Mouse (Mus musculus): ENCODE data around the gene Ninl. TPM values are rescaled to one million over a fixed set of nuclear protein-coding genes. Genes with fewer than 3 reads are reported as not detected.

Gene Ninl
- total and polyA plus RNA-seq, 3 experiments = 3.6 to 7.5 (median 5.6) TPM

- Histone ChIP-seq H3K4me3 (ENCODE audit: low read depth, low read length) (no peak overlapping the region), H3K4me1 (ENCODE audit: insufficient read depth, low read depth, low read length) (peaks cover 4% of the 10 kb centered on the region), H3K36me3 (replicated peaks) (peaks cover 66% of the 10 kb centered on the region), H3K9me3 (replicated peaks) (no peaks in the 10 kb centered on the region), H3K27me3 (ENCODE audit: insufficient read depth, low read length) (no peaks in the 10 kb centered on the region)
- ATAC-seq (ENCODE audit: extremely low read depth, insufficient number of reproducible peaks, low FRiP score, poor library complexity, severe bottlenecking) (no peak), DNase-seq (ENCODE audit: low spot score) (no peak)
- TF ChIP-seq GATA2 (IDR thresholded peaks at IDR 0.05; ENCODE audit: borderline replicate concordance, low read depth, low read length) = no peak
- TF ChIP-seq CTCF (IDR thresholded peaks at IDR 0.05; ENCODE audit: low read depth, low read length) = no peak
- TF ChIP-seq POLR2AphosphoS5 (IDR thresholded peaks at IDR 0.05; ENCODE audit: insufficient replicate concordance, low read depth, low read length) = no peak
- no peak for TF ChIP-seq TAL1 (conservative IDR thresholded peaks at IDR 0.05; ENCODE audit: low read depth, low read length)
- TF ChIP-seq GATA1 (IDR thresholded peaks at IDR 0.05; ENCODE audit: borderline replicate concordance, low read length) = no peak
Measured at GRCm38 (mm10) chr2:150923505-150923904, 115.7 kb downstream of the Ninl start.

- no peak for ATAC-seq (ENCODE audit: extremely low read depth, insufficient number of reproducible peaks, low FRiP score, poor library complexity, severe bottlenecking)
- H3K36me3 ChIP-seq (replicated peaks) = peaks cover 69% of the 10 kb centered on the region
- TF ChIP-seq CTCF (IDR thresholded peaks at IDR 0.05; ENCODE audit: low read depth, low read length) (no peak), GATA2 (IDR thresholded peaks at IDR 0.05; ENCODE audit: borderline replicate concordance, low read depth, low read length) (no peak), TAL1 (conservative IDR thresholded peaks at IDR 0.05; ENCODE audit: low read depth, low read length) (no peak), POLR2AphosphoS5 (IDR thresholded peaks at IDR 0.05; ENCODE audit: insufficient replicate concordance, low read depth, low read length) (no peak), GATA1 (IDR thresholded peaks at IDR 0.05; ENCODE audit: borderline replicate concordance, low read length) (no peak)
- no peak overlapping the region for H3K4me3 ChIP-seq (ENCODE audit: low read depth, low read length)
- DNase-seq (ENCODE audit: low spot score) = no peak
- H3K9me3 ChIP-seq (replicated peaks) = no peaks in the 10 kb centered on the region
- H3K4me1 ChIP-seq (ENCODE audit: insufficient read depth, low read depth, low read length) = peaks cover 5% of the 10 kb centered on the region
- H3K27me3 ChIP-seq (ENCODE audit: insufficient read depth, low read length) = no peaks in the 10 kb centered on the region
Measured at GRCm38 (mm10) chr2:150923026-150923425, 116.2 kb downstream of the Ninl start.

GRCm38 (mm10) chr2:150922165-150922564, 117.0 kb downstream of the Ninl start:
- TF ChIP-seq POLR2AphosphoS5 (IDR thresholded peaks at IDR 0.05; ENCODE audit: insufficient replicate concordance, low read depth, low read length) = no peak
- TF ChIP-seq TAL1 (conservative IDR thresholded peaks at IDR 0.05; ENCODE audit: low read depth, low read length) = no peak
- no peak for TF ChIP-seq GATA2 (IDR thresholded peaks at IDR 0.05; ENCODE audit: borderline replicate concordance, low read depth, low read length)
- no peak for TF ChIP-seq GATA1 (IDR thresholded peaks at IDR 0.05; ENCODE audit: borderline replicate concordance, low read length)
- TF ChIP-seq CTCF (IDR thresholded peaks at IDR 0.05; ENCODE audit: low read depth, low read length) = no peak
- Histone ChIP-seq H3K4me3 (ENCODE audit: low read depth, low read length) (no peak overlapping the region), H3K4me1 (ENCODE audit: insufficient read depth, low read depth, low read length) (peaks cover 5% of the 10 kb centered on the region), H3K27me3 (ENCODE audit: insufficient read depth, low read length) (no peaks in the 10 kb centered on the region), H3K36me3 (replicated peaks) (peaks cover 68% of the 10 kb centered on the region), H3K9me3 (replicated peaks) (no peaks in the 10 kb centered on the region)
- DNase-seq (ENCODE audit: low spot score) = no peak
- ATAC-seq (ENCODE audit: extremely low read depth, insufficient number of reproducible peaks, low FRiP score, poor library complexity, severe bottlenecking) = no peak

- DNase-seq (ENCODE audit: low spot score) (no peak), ATAC-seq (ENCODE audit: extremely low read depth, insufficient number of reproducible peaks, low FRiP score, poor library complexity, severe bottlenecking) (no peak)
- TF ChIP-seq GATA2 (IDR thresholded peaks at IDR 0.05; ENCODE audit: borderline replicate concordance, low read depth, low read length) (no peak), CTCF (IDR thresholded peaks at IDR 0.05; ENCODE audit: low read depth, low read length) (no peak), GATA1 (IDR thresholded peaks at IDR 0.05; ENCODE audit: borderline replicate concordance, low read length) (no peak), TAL1 (conservative IDR thresholded peaks at IDR 0.05; ENCODE audit: low read depth, low read length) (no peak), POLR2AphosphoS5 (IDR thresholded peaks at IDR 0.05; ENCODE audit: insufficient replicate concordance, low read depth, low read length) (no peak)
- Histone ChIP-seq H3K9me3 (replicated peaks) (no peaks in the 10 kb centered on the region), H3K27me3 (ENCODE audit: insufficient read depth, low read length) (no peaks in the 10 kb centered on the region), H3K4me3 (ENCODE audit: low read depth, low read length) (no peak overlapping the region), H3K36me3 (replicated peaks) (peaks cover 68% of the 10 kb centered on the region), H3K4me1 (ENCODE audit: insufficient read depth, low read depth, low read length) (peaks cover 5% of the 10 kb centered on the region)
Measured at GRCm38 (mm10) chr2:150921697-150922096, 117.5 kb downstream of the Ninl start.

GRCm38 (mm10) chr2:150920543-150920942, 118.6 kb downstream of the Ninl start:
- no peak for DNase-seq (ENCODE audit: low spot score)
- peaks cover 10% of the 10 kb centered on the region for H3K4me1 ChIP-seq (ENCODE audit: insufficient read depth, low read depth, low read length)
- TF ChIP-seq CTCF (IDR thresholded peaks at IDR 0.05; ENCODE audit: low read depth, low read length) = no peak
- no peak for TF ChIP-seq POLR2AphosphoS5 (IDR thresholded peaks at IDR 0.05; ENCODE audit: insufficient replicate concordance, low read depth, low read length)
- no peak for TF ChIP-seq GATA2 (IDR thresholded peaks at IDR 0.05; ENCODE audit: borderline replicate concordance, low read depth, low read length)
- no peak for TF ChIP-seq GATA1 (IDR thresholded peaks at IDR 0.05; ENCODE audit: borderline replicate concordance, low read length)
- no peak for TF ChIP-seq TAL1 (conservative IDR thresholded peaks at IDR 0.05; ENCODE audit: low read depth, low read length)
- no peaks in the 10 kb centered on the region for H3K9me3 ChIP-seq (replicated peaks)
- ATAC-seq (ENCODE audit: extremely low read depth, insufficient number of reproducible peaks, low FRiP score, poor library complexity, severe bottlenecking) = no peak
- no peaks in the 10 kb centered on the region for H3K27me3 ChIP-seq (ENCODE audit: insufficient read depth, low read length)
- no peak overlapping the region for H3K4me3 ChIP-seq (ENCODE audit: low read depth, low read length)
- peaks cover 67% of the 10 kb centered on the region for H3K36me3 ChIP-seq (replicated peaks)

GRCm38 (mm10) chr2:150918720-150919119, 120.5 kb downstream of the Ninl start:
- no peaks in the 10 kb centered on the region for H3K9me3 ChIP-seq (replicated peaks)
- peaks cover 10% of the 10 kb centered on the region for H3K4me1 ChIP-seq (ENCODE audit: insufficient read depth, low read depth, low read length)
- H3K27me3 ChIP-seq (ENCODE audit: insufficient read depth, low read length) = no peaks in the 10 kb centered on the region
- no peak for TF ChIP-seq CTCF (IDR thresholded peaks at IDR 0.05; ENCODE audit: low read depth, low read length)
- TF ChIP-seq TAL1 (conservative IDR thresholded peaks at IDR 0.05; ENCODE audit: low read depth, low read length) = no peak
- TF ChIP-seq GATA2 (IDR thresholded peaks at IDR 0.05; ENCODE audit: borderline replicate concordance, low read depth, low read length) = no peak
- TF ChIP-seq GATA1 (IDR thresholded peaks at IDR 0.05; ENCODE audit: borderline replicate concordance, low read length) = no peak
- TF ChIP-seq POLR2AphosphoS5 (IDR thresholded peaks at IDR 0.05; ENCODE audit: insufficient replicate concordance, low read depth, low read length) = no peak
- DNase-seq (ENCODE audit: low spot score) (no peak), ATAC-seq (ENCODE audit: extremely low read depth, insufficient number of reproducible peaks, low FRiP score, poor library complexity, severe bottlenecking) (peak; percentile 45)
- peaks cover 70% of the 10 kb centered on the region for H3K36me3 ChIP-seq (replicated peaks)
- H3K4me3 ChIP-seq (ENCODE audit: low read depth, low read length) = no peak overlapping the region
